Mouse (Mus musculus) c-Kit-positive CD71-negative TER-119-negative erythroid progenitor cells, embryonic 14.5 days (primary cell): Measurements from ENCODE around the gene Gnptg.
A peak's percentile ranks its signal among the peaks of the same experiment; 100 is the strongest.

ENCODE experiments used
- DNase-seq: peaks from one replicate; pipeline ENCODE4 v3.0.0-alpha.2; 2013; ENCODE audit warnings: low read depth

Gnptg gene

DNA sequence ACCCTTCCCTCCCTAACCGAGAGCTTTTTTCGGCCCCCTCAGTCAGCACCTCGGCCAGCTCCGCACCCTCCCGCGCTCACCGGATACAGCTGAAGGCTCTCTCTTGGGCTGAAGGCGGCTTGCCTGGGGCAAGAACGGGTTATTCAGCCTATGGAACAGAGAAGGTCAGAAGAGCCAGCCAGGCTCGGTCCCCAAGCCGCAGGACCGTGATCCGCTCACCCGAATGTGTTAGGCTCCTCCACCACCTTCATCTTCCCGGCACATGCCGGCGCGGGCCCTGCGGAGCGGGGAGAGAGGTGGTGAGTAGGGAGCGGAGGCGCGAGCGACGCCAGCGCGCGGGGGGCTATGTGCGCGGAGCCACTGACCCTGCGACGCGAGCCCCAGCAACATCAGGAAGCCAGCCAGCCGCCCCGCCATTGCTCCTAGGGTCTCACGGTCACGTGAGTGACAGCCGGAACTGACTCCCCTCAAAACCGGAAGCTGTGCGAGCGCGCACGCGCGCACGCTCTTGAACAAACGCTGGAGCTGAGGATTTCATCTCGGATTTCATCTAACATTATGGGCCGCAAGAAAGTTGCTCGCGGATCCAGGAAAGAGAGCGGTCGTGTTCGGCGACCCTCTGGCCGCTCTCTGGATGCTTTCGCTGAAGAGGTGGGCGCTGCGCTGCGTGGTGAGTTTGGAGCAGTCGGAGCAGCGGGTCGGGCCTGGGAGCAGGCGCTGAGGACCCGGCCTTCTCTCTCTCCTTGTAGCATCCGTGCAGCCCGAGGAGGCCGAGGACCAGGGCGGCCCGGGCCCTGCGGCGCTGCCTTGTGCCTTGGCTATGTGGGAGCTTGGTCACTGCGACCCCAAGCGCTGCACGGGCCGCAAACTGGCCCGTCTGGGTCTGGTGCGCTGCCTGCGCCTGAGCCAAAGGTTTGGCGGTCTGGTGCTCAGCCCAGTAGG is at the start of gene Gnptg, which contains the start of gene Tsr3:
Gene Gnptg, minus strand, starts transcription at position 430 of the 942 bp plus-strand sequence.
Gene Tsr3, plus strand, starts transcription at position 476 of the 942 bp plus-strand sequence.
- DNase-seq, result peak; percentile 86

DNA sequence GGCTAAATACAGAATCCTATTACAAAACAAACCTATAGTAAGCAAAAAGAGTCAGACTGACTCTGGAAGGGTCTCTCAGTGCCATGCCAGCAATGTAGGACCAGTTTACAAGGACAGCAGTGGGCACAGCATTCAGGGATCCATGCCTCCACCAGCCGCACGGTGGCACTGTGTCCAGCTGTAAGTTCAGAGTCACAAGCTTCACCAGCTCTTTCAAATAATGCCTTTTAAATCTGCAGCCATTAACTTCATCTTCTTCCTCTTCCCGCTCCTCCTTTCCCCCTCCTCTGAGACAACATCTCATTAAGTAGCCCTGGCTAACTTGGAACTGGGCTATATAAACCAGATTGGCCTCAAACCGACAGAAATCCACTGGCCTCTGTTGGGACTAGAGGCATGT is 48.9 kb upstream of the Gnptg start:
- peak; percentile 24 for DNase-seq

DNA sequence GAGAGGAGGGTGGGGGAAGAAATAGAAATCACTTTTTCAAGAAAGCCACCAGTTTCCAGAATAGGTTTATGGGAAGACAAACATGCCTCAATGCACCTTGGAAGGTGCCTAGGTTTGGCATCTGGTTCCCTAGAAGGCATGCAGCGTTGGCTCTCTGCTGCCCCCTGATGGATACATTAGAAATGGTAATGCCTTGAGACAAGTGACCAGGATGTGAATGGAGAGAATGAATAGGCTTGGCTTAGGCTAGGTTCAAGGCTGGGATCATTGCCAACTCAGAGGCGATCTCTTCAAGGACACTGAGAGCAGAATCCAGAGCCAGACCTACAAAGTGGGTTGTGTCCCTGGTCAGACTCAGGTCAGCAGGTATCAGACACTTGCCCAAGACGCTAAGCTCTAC is 45.1 kb upstream of the Gnptg start:
- peak; percentile 74 for DNase-seq

DNA sequence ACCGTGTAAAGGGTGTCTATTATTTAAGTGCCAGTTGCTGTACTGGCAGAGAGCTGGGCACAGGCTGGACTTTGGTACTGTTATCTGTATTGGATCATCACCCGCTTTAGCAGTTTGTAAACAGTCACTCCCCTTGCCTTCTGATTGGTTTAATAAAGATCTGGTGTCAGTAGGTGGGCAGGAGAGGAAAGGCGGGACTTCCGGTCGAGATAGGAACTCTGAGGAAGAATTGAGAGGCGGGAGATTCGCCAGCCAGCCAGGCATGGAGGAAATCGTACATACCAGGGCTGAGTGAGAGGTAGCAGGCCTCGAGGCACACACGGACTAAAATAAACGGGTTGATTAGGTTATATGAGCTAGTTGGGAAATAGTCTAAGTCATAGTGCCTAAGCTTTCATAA is 42.2 kb upstream of the Gnptg start:
- no peak for DNase-seq

DNA sequence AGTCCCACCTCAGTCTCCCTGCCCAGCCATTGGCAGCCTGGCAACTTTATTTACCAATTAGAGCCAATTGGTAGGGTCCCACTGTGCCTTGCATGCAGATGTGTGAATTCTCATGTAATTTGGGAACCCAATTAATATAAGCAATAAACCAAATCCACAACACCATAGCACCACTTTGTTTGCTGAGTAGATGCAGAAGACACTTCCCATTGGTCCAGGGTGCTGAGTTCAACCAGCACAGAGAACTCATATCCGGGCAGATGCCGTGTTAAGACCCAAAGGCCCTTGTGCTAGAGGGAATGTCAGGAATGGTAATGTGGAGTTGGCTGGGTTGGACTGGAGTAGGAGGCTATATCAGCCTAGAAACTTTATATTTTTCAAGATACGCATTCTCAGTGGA is 35.9 kb upstream of the Gnptg start:
- DNase-seq, result no peak

DNA sequence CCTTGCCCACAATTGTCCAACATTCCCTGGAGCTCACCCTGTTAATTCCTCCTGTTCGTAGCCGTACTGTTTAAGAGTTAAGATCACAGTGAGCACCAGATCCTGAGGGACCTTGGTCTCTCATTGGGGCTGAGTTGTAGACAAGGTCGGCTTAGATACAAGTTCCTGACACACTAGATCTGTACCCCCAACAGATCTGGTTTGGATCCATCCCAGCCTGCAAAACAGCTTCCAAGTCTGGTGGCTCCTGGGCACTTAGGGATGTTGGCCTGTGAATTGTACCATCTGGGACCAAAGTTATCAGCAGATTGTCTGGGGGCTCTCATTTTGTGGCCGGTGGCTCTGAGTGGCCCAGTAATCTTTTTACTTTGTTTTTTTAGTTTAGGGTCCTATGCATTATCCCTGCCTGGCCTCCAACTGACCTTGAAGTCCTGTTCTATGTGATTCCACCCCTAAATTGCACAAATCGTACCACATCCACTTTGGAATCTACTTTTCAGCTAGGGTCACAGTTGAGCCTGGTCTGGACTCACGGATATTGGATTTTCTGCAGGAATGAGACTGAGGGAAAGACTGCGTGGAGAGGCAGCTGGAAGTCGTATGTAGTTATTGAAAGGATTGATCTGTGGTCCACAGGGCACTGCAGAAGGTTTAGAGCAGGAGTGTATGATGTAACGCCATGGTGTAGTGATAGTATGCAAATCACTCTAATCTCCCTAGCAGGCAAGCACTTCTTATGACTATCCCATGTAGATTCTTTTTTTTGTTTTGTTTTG is 34.8 kb upstream of the Gnptg start, which contains the start of gene Ube2i:
Gene Ube2i, minus strand, starts transcription at position 52 of the 776 bp plus-strand sequence.
- DNase-seq, result no peak

DNA sequence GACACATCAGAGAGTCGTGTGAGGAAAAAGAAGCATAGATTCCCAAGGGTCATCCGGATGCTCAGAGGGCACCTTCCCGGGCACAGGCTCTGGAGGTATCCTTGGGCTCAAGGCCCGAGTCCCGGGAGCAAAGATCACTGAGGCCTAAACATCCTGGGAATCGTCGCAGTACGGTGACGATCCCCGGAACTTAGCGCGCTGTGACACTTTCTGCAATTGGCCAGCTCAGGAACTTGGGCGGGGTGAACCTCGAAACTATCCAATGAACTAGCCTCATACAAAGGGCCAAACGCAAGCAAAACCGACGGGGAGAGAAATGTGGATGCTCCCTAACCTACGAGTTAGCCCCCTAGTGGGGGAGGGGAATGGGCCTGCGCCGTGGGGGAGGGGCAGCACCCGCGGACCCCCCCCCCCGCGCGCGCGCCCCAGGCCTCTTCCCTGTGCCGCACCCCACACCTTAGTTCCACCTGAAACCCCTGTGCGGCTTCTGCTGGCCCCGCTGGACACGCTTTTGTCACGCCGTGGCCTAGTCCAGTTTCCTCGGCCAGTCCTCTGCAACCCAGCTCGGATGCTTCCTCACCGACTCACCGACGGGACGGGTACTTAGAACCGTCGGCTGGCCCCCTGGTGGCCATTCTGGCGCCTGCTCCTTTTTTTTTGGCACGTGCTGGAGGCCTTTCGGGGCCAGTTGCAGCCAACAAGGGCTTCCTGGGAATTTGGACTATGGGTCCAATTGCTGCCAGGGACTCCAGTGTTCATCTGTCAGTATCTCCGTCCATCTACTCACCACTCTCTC is 34.0 kb upstream of the Gnptg start:
- peak; percentile 98 for DNase-seq

DNA sequence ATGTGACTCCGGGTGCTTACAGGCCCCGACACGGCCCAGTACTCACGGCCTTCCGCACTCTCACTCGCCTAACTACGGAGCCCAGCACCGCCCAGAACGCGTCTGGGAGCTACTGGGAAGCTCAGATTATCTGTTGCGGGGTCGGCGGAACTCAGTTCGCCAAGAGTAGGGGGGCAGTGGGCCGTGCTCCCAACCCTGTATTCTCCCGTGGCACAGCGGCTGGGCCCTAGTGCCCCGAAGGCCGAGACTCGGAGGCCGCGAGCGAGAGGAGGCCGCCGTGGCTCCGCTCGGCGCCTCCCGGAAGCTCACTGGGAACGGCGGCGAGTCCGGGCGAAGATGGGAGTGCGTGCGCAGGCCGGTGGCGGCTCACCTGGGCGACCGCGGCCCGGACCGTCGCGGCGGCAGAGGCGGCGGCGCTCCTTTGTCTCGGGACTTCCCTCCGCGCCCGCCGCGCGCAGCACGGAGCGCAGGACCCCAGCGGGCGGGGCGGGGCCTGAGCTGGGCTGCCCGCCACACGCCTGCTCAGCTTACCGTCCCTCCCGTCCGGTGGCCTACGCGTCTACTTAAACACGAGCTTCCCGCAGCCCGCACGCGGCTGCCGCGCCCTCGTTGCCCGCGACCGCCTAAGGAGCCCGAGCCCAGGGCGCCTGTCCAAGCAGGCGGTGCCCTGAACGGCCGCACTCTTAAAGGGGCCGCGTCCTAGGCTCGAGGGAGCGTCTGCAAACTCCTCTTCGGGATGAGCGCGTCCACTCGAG is 33.2 kb upstream of the Gnptg start:
- no peak for DNase-seq

DNA sequence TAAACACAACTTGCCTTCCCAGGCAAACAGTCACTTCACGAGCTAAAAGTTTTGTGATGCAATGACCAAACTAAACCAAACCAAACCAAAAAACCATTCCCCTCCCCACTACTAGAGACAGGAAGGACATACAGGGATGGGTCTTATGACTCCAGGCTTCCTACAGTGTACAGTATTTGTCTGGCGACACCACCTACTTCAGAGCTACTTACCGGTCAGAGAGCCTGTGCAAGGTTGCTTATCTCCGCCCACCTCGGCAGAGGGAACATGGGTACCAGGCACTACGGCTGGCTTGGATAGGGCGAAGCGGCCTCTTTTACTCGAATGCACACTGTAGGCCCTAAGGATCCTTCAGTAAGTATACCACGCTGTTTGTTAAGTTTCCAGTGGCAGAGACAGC is 32.4 kb upstream of the Gnptg start:
- no peak for DNase-seq

DNA sequence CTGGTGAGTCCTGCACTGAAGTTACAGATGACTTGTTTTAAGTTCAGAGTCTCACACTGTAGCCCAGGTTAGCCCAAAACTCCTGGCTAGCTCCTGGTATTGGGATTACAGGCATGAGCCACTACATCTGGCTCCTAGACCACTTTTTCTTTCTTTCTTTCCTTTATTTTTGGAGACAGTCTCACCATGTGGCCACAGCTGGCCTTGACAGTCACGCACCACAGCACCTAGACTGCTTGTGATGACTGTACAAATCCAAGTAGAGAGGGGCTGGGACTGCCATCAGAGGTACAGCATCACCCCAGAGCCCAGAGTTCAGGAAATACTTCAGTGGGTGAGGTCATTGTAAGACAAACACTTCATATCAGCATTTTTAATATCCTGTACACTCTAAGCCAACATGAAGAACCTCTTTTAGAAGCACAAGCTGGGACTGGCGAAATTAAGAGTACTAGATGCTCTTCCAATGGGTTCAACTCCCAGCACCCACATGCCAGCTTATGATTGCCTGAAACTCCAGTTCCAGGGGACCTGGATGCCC is 30.9 kb upstream of the Gnptg start:
- no peak for DNase-seq

DNA sequence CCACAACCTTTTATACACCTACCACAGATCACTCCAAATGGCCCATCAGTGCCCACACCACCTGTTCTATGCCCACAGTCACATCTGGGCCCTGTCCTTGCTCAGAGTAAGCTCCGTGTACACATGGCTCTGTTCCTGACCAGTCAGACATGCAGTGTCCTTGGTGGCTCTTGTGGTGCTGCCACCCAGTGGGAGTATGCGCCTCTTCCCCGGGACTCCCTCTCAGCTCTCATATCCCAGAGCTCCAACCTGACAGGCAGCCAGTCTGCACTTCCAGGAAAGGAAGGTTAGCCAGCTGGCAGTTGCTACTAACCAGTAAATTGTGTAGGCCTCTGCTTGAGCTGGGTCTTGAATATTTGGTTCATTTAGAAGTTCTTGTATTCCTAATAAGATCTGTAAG is 24.5 kb upstream of the Gnptg start:
- DNase-seq, result no peak

DNA sequence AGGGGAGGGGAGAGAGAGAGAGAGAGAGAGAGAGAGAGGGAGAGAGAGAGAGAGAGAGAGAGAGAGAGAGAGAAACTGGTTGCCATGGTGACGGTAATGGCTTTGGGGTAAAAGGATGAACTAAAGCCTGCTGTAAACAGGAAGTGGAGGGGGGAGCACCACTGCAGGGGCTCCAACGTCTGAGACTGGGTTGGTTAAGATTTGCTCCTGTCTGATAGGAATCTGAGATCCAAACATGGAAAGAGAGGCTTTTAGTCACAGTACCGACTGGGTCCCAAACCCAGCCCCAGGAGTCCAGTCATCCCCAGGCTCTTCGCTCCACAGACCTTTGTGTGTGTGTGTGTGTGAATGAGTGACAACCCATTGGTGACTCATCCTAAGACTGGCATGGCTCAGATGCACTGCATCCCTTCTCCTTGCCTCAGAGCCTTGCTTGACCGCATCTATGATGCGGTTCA is 17.9 kb upstream of the Gnptg start:
- no peak for DNase-seq

DNA sequence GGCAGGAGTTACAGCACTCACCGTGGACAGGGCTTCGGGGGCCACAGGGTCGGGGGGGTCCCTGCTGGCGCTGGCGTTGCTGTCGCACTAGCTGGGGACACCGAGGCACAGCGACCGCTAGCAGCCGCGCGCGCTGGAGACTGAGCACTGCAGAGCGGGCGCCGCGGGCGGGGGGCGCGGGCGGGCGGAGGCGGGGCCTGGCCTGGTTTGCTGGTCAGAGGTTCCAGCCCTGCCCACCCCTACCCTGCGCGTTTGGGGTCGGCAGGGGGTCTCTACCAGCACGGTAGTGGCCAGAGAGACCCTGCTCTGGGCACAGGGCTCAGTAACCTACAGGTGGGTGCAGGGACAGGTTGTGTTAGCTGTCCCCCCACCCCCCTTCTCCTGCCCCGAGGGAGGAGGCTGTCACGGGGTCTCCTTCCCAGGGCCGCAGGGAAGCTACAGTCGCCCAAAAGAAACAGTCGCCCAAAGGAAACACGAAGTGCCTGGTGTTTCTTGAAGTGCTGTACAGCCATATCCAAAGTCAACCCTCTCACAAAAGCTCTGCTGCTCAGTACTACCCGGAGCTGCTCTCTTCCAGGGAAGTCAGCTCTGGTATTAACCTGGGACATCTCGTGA is 16.3 kb upstream of the Gnptg start, which contains the start of gene Baiap3:
Gene Baiap3, minus strand, starts transcription at position 225 of the 615 bp plus-strand sequence.
- DNase-seq, result no peak

DNA sequence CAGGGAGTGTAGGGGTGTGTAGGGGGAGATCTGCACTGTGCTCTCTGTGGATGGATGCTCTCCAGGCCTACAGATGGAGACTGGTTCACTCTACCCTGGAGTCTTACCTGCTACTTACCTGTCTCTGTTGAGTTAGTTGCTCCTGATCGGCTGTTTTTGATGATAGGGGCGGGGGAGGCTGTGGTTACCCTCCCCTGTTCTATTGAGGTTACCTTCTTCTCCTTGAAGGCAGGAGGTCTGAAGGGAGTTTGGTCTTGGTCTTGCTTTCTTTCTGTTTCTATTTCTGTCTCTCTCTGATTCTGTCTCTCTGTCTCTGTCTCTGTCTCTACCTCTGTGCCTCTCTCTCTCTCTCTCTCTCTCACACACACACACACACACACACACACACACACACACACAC is 15.2 kb upstream of the Gnptg start:
- DNase-seq, result no peak

DNA sequence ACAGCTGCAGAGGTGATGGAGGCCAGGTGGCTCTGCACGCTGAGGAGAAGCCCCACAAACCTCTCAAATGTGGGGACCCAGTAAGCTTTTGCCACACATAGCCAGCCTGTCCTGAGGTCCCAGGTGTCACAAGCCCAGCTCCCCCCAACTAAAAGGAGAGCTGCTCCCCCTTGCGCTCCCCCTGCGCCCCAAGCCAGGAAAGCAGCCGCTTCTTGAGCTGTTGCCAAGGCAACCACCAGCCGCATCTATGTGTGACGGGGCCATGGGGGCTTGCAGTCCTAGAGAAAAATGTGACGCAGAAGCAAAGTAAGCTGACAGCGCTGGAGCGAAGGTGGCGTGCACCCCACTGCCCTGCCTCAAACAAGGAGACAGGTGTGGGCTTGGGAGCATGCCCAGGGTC is 13.8 kb upstream of the Gnptg start:
- no peak for DNase-seq

DNA sequence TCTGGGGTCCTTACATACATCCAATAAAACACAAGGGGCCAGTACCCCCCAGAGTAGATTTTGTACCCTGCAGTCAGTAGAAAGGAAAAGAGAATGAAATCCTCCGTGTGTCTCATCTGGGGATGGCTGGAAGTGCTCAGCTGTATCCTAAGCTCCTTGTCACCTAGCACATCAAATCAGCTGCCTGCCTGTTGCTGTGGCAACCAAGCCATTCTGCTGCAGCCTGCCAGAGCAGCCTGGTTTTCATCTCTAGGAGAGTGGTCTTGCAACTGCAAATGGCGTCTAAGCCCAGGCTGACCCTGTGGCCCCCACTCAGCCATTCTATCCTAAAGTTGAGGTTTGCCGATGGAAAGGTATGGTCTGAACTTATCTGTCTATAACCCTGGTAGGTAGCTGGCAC is 12.7 kb upstream of the Gnptg start:
- DNase-seq, result no peak

DNA sequence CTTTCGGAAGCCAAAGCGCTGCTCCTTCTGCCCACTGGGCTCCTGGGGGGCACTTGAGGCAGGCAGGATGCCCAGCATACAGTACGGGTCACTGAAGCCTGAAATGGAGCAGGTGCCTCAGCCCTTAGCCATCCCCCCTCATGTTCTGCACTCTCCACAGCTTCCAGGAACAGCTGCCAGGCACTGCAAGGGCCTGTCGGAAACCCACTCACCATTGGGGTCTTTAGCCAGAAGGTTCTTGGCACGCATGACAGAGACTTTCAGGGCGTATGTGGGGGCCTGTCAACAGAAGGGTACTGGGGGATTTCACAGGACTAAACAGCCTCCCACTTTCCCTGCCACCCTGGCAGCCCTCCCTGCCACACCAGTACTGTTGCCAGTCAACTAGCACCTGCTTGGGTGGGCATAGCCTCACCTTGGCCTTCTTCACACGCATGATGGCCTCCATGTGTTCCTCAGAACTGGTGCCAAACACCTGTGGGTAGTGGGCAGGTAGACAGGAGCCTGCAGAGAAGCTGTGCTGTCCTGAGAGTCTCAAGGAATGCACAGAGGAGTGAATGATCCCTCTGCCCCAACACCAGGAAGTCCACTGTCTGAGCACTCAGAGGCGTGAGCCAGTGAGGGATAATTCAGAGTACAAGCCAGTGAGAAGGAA is 10.4 kb upstream of the Gnptg start:
- DNase-seq, result no peak

DNA sequence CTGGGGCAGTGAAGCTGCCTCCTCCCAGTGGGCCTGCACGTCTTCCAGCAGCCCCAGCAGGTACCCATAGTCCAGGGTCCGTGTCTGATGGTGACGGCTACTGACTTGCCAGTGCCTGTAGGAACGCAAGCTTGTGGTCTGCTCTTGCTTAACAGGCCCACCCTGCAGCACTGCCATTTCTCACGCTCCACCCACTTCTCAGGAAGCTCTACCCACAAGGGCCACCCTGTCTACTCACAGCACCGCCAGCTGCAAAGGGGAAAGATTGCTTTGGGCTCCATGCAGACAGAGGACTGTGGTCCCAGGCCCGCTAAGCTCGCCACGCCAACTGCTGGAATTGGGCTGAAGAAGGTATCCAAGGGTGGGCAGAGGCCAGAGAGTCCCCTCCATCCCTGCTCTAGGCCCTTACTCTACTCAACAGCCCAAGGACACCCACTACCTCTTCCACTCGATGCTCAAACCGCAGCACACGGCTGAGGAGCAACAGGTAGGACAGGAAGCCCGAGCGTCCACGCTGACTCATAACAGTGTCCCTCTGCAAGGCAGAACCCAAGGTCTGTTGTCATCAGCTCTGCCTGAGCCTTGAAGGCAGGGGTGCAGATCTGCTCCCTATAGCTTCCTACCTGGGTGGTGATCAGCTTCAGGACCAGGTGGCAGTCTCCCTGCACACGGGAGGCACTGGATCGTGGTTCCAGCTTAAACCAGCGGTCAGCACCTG is 8.3 kb upstream of the Gnptg start:
- DNase-seq, result peak; percentile 45

DNA sequence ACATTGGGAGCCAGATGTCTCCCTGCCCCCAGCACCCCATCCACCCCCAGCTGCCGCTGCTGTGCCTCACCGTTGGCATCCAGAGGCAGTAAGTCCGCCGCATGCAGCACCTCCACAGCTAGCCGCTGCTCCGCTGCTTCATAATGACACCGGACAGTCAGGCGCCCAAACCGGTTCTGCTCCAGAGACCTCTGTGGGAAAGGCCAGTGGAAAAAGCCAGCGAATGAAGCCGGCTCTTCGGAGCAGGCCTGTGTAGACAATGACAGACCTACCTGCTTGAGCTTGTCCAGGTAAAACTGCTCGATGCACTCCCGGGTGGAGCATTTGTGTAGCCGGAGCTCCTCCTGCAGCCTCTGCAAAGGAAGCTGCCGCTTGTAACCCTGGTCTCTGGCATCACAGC is 4.3 kb upstream of the Gnptg start:
- DNase-seq, result no peak
